Mouse (Mus musculus) cerebellum, postnatal 36 days (tissue): ENCODE data around the gene Maml1.

Source experiments
- DNase-seq, 2 experiments: peaks; one replicate each; pipeline ENCODE4 v3.0.0; 2021 to 2022; ENCODE audit warnings: mixed read lengths in 2 of 2

Maml1 gene

GRCm38 (mm10) chr11:50238324-50238723, 53.8 kb downstream of the Maml1 start, which contains the start of gene Ltc4s:
Gene Ltc4s, minus strand, starts transcription at chr11:50238616.
- DNase-seq = no peak

- no peak for DNase-seq
Observed at GRCm38 (mm10) chr11:50236937-50237835, 54.9 kb downstream of the Maml1 start.

GRCm38 (mm10) chr11:50236540-50236936, 55.6 kb downstream of the Maml1 start:
- peak; percentile 62 to 75 for DNase-seq

- DNase-seq = no peak
Observed at GRCm38 (mm10) chr11:50234606-50235005, 57.5 kb downstream of the Maml1 start.

- DNase-seq = no peak
Observed at GRCm38 (mm10) chr11:50233993-50234392, 58.1 kb downstream of the Maml1 start.

- no peak for DNase-seq
Observed at GRCm38 (mm10) chr11:50233022-50233421, 59.1 kb downstream of the Maml1 start.

- peak; percentile 62 to 77 for DNase-seq
Observed at GRCm38 (mm10) chr11:50231411-50231810, 60.7 kb downstream of the Maml1 start.

- DNase-seq = no peak
Observed at GRCm38 (mm10) chr11:50230481-50231304, 61.4 kb downstream of the Maml1 start.

GRCm38 (mm10) chr11:50229252-50229910, 62.7 kb downstream of the Maml1 start:
- DNase-seq = peak; percentile 92 to 93

- DNase-seq = peak; percentile 71
Observed at GRCm38 (mm10) chr11:50228772-50229171, 63.3 kb downstream of the Maml1 start.

GRCm38 (mm10) chr11:50227736-50228135, 64.4 kb downstream of the Maml1 start:
- peak; percentile 79 to 82 for DNase-seq

- DNase-seq = no peak
Observed at GRCm38 (mm10) chr11:50227226-50227625, 64.9 kb downstream of the Maml1 start.

GRCm38 (mm10) chr11:50226406-50226805, 65.7 kb downstream of the Maml1 start:
- DNase-seq = no peak

GRCm38 (mm10) chr11:50225611-50226378, 66.3 kb downstream of the Maml1 start:
- DNase-seq = peak; percentile 61 to 62

GRCm38 (mm10) chr11:50224671-50225530, 67.2 kb downstream of the Maml1 start:
- DNase-seq = peak; percentile 89 to 91

GRCm38 (mm10) chr11:50223783-50224662, 68.1 kb downstream of the Maml1 start:
- no peak for DNase-seq

- no peak for DNase-seq
Observed at GRCm38 (mm10) chr11:50222559-50223276, 69.4 kb downstream of the Maml1 start.

- DNase-seq = no peak
Observed at GRCm38 (mm10) chr11:50219833-50220232, 72.3 kb downstream of the Maml1 start.

GRCm38 (mm10) chr11:50217811-50218210, 74.3 kb downstream of the Maml1 start:
- no peak for DNase-seq
